Comparison of ENCODE assay signal across 10 mouse cellular contexts in the genomic region with DNA sequence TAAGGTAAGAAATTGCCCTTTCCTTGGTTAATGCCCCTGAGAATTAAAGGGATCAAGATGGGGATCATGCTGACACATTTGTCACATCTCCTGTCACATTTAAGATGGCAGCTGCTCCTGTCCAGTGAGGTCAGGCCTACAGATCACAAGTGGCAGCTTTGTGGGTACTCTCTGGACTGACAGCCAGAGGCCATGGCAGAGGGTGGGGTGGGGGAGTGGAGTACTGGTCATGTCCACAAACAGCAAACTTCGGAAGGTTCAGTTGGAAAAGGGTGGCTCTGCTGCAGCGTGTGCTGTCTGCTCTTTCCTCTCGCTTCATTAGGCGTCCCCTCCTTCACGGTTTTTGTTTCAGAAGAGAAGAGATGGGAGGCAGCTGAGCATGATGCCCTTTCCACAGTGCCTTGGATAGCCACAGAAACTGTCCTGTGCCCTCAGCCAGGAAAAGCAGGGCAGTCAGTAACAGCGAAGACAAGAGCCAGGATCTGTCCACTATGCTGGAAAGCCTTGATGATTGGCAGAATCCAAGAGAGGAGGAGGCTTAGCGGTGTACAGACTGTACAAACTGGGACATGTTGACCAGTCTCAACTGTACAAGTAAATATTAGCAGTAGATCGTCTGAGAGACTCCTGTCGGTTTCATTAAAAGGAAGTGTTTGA. TPM values are rescaled to one million over a fixed set of nuclear protein-coding genes. Genes with fewer than 3 reads are reported as not detected.
DNase-seq lines count a peak whose midpoint lies in the region; ATAC-seq and TF ChIP-seq lines count a peak whose summit lies in the region.
"Had no signal": no experiment of that assay in that cellular context is flagged by ENCODE, and none has a peak within 500 bp of the region (broad histone marks: within the 10 kb centered on the region; RNA-seq: fewer than 3 reads in every experiment).

No protein-coding gene starts in this region.

- no peaks in the 10 kb centered on the region for H3K27me3 ChIP-seq in heart, embryonic 16.5 days (ENCODE audit: control insufficient read depth, insufficient read depth, low read length)
- H3K27me3 ChIP-seq in forebrain, embryonic 10.5 days (ENCODE audit: poor library complexity, severe bottlenecking), result no peaks in the 10 kb centered on the region
- H3K27me3 ChIP-seq: embryonic facial prominence, embryonic 12.5 days; hindbrain, embryonic 15.5 days had no signal

- H3K4me1 ChIP-seq in heart, embryonic 16.5 days (ENCODE audit: control insufficient read depth, insufficient read depth, low read length), result peaks cover 16% of the 10 kb centered on the region
- peaks cover 11% of the 10 kb centered on the region for H3K4me1 ChIP-seq in olfactory bulb, adult 2 months (ENCODE audit: control insufficient read depth, insufficient read depth, low read length)
- peaks cover 5% of the 10 kb centered on the region; the same call in 1 of the 2 replicates for H3K4me1 ChIP-seq in forebrain, embryonic 10.5 days
- H3K4me1 ChIP-seq: embryonic facial prominence, embryonic 12.5 days had no signal

- TF ChIP-seq POLR2A in olfactory bulb, adult 2 months (IDR thresholded peaks at IDR 0.05; ENCODE audit: insufficient read depth, low read depth, low read length), result no peak

- DNase-seq in gastrocnemius, adult 18-20 months (ENCODE audit: low spot score), result peak; percentile 25
- no peak for DNase-seq in gastrocnemius, postnatal 10 days
- peak; percentile 41 to 72 for DNase-seq in lung, adult 18-20 months
- no peak for DNase-seq in lung, postnatal 36 days
- DNase-seq in B cell, adult 2 months, result no peak
- no peak for DNase-seq in forebrain, embryonic 10.5 days (ENCODE audit: extremely low spot score, low spot score)

- no peak for TF ChIP-seq CTCF in olfactory bulb, adult 2 months (IDR thresholded peaks at IDR 0.05; ENCODE audit: insufficient read depth, low read depth, low read length)

- H3K36me3 ChIP-seq in heart, embryonic 16.5 days (ENCODE audit: control insufficient read depth, insufficient read depth), result peaks cover 4% of the 10 kb centered on the region; the same call in 1 of the 2 replicates
- peaks cover 34% of the 10 kb centered on the region for H3K36me3 ChIP-seq in forebrain, embryonic 10.5 days (replicated peaks)

- 0 out of 2 replicates have a peak, but pooled peaks have one; percentile 31 for ATAC-seq in heart, embryonic 16.5 days (replicated peaks; ENCODE audit: extremely low read depth, insufficient read depth, low FRiP score)

- H3K4me2 ChIP-seq in heart, embryonic 16.5 days (ENCODE audit: low read depth, low read length), result no peak overlapping the region
- H3K4me2 ChIP-seq: embryonic facial prominence, embryonic 12.5 days; hindbrain, embryonic 15.5 days had no signal

- no peak overlapping the region for H3K4me3 ChIP-seq in heart, embryonic 16.5 days (ENCODE audit: low read length)
- H3K4me3 ChIP-seq in olfactory bulb, adult 2 months (ENCODE audit: insufficient read depth, low read depth, low read length), result no peak overlapping the region
- H3K4me3 ChIP-seq in forebrain, embryonic 10.5 days, result no peak overlapping the region
- H3K4me3 ChIP-seq: embryonic facial prominence, embryonic 12.5 days; hindbrain, embryonic 15.5 days had no signal

- H3K9ac ChIP-seq in heart, embryonic 16.5 days (ENCODE audit: low read length), result no peak overlapping the region
- H3K9ac ChIP-seq: embryonic facial prominence, embryonic 12.5 days; hindbrain, embryonic 15.5 days had no signal

- H3K27ac ChIP-seq in heart, embryonic 16.5 days (ENCODE audit: low read length), result peak overlapping the region; percentile 74
- H3K27ac ChIP-seq in olfactory bulb, adult 2 months (ENCODE audit: insufficient read depth, low read depth, low read length), result peak overlapping the region; percentile 12; the same call in 1 of the 2 replicates
- H3K27ac ChIP-seq in forebrain, embryonic 10.5 days, result no peak overlapping the region
- H3K27ac ChIP-seq: embryonic facial prominence, embryonic 12.5 days; hindbrain, embryonic 15.5 days had no signal

- H3K9me3 ChIP-seq in heart, embryonic 16.5 days (replicated peaks; ENCODE audit: control insufficient read depth, low read length), result no peaks in the 10 kb centered on the region
- no peaks in the 10 kb centered on the region for H3K9me3 ChIP-seq in forebrain, embryonic 10.5 days
- H3K9me3 ChIP-seq: embryonic facial prominence, embryonic 12.5 days; hindbrain, embryonic 15.5 days had no signal

- 57% methylated on average over 9 of the region's 9 CpGs for WGBS in heart, embryonic 16.5 days
- 51% methylated on average over 9 of the region's 9 CpGs for WGBS in olfactory bulb, adult 2 months
- WGBS in forebrain, embryonic 10.5 days, result 80% methylated on average over 9 of the region's 9 CpGs

RNA-seq across cellular contexts. Expression of a gene that starts 46.0 kb away (rescaled TPM):
- 10 to 100 TPM; 13.1 to 28.0 TPM for total RNA-seq in gastrocnemius, adult 18-20 months (2021)
- total RNA-seq in gastrocnemius, postnatal 10 days (2021), result 10 to 100 TPM; 24.2 to 28.3 TPM
- polyA plus RNA-seq in heart, embryonic 16.5 days (2015; fragmentation: Nextera tagmentation; extraction: Ambion mirVana), result 16.9 and 21.4 TPM in 2 replicates
- polyA plus RNA-seq in olfactory bulb, adult 2 months (2012; ENCODE audit: insufficient read depth, insufficient read length, low replicate concordance, missing spikeins), result not detected in 2 replicates
- polyA plus RNA-seq in forebrain, embryonic 10.5 days (2016; fragmentation: Nextera tagmentation; extraction: Ambion mirVana), result 17.2 and 20.6 TPM in 2 replicates

Comparison
In these comparisons a context has a peak if more than half of its experiments do, and no peak if none do; other contexts are left out.
1. DNase-seq: peak in gastrocnemius, adult 18-20 months (single experiment) and lung, adult 18-20 months (2 of 2); none in gastrocnemius, postnatal 10 days (single experiment), lung, postnatal 36 days (single experiment), B cell, adult 2 months (0 of 2) and forebrain, embryonic 10.5 days (single experiment).